8 mouse cellular contexts compared by ENCODE assay signal in the genomic region with DNA sequence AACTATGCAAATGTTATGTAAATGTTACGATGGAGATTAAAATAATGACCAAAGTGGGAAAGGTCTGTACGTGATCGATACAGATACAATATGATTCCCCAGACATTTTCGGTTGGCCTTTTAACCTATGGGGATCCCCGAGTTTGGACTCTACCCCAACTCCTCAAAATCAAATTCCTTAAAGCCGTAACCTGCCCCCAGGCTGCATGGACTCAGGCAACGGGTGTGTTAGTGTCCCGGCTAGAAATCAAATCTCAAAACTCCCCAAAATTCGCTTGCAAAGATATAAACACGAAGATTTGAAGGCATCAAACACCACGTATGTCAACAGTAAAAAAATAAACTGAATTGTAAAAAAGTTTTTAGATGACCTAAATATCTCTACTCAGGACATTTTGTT. TPM values are rescaled to one million over a fixed set of nuclear protein-coding genes. Genes with fewer than 3 reads are reported as not detected.
DNase-seq lines count a peak whose midpoint lies in the region; ATAC-seq and TF ChIP-seq lines count a peak whose summit lies in the region.

No protein-coding gene starts in this region.

- no peak for TF ChIP-seq CTCF in bone marrow macrophage, adult 2 months (IDR thresholded peaks at IDR 0.05; ENCODE audit: low read depth, low read length)

- 35% methylated on average over 11 of the region's 11 CpGs for WGBS in kidney, embryonic 14.5 days
- WGBS in hindbrain, embryonic 13.5 days, result 41% methylated on average over 11 of the region's 11 CpGs
- WGBS in midbrain, embryonic 13.5 days, result 42% methylated on average over 11 of the region's 11 CpGs

- no peak for ATAC-seq in kidney, embryonic 14.5 days (ENCODE audit: low FRiP score, low TSS enrichment)
- ATAC-seq in hindbrain, embryonic 13.5 days (ENCODE audit: low FRiP score), result no peak
- no peak for ATAC-seq in midbrain, embryonic 13.5 days

- H3K27me3 ChIP-seq in kidney, embryonic 14.5 days (ENCODE audit: control insufficient read depth, insufficient read depth, low read length), result no peaks in the 10 kb centered on the region
- no peaks in the 10 kb centered on the region for H3K27me3 ChIP-seq in hindbrain, embryonic 13.5 days
- H3K27me3 ChIP-seq in midbrain, embryonic 13.5 days, result no peaks in the 10 kb centered on the region

- peaks cover 7% of the 10 kb centered on the region; the same call in 1 of the 2 replicates for H3K4me1 ChIP-seq in kidney, embryonic 14.5 days (ENCODE audit: control insufficient read depth, insufficient read depth, low read length)
- peaks cover 4% of the 10 kb centered on the region for H3K4me1 ChIP-seq in bone marrow macrophage, adult 2 months (ENCODE audit: control insufficient read depth, insufficient read depth, low read length)
- H3K4me1 ChIP-seq in hindbrain, embryonic 13.5 days (replicated peaks), result peaks cover 25% of the 10 kb centered on the region
- peaks cover 26% of the 10 kb centered on the region for H3K4me1 ChIP-seq in midbrain, embryonic 13.5 days (replicated peaks)

- H3K9ac ChIP-seq in kidney, embryonic 14.5 days (ENCODE audit: low read depth, low read length), result peak overlapping the region; percentile 94
- peak overlapping the region; percentile 97 for H3K9ac ChIP-seq in hindbrain, embryonic 13.5 days
- peak overlapping the region; percentile 94 for H3K9ac ChIP-seq in midbrain, embryonic 13.5 days (replicated peaks)

- peak overlapping the region; percentile 89; the same call in 1 of the 2 replicates for H3K27ac ChIP-seq in kidney, embryonic 14.5 days (ENCODE audit: low read depth, low read length)
- no peak overlapping the region for H3K27ac ChIP-seq in bone marrow macrophage, adult 2 months (ENCODE audit: insufficient read depth, low read depth, low read length)
- peak overlapping the region; percentile 96 for H3K27ac ChIP-seq in hindbrain, embryonic 13.5 days
- H3K27ac ChIP-seq in midbrain, embryonic 13.5 days, result no peak overlapping the region

- no peak for DNase-seq in kidney, postnatal 14 days
- no peak for DNase-seq in cerebellum, adult 9-11 months
- no peak for DNase-seq in retina, postnatal 1 day
- no peak for DNase-seq in left cerebral cortex, adult 8-10 months (ENCODE audit: low spot score in 2 of 2)

- H3K4me2 ChIP-seq in kidney, embryonic 14.5 days (replicated peaks; ENCODE audit: low read depth, low read length), result peak overlapping the region; percentile 61
- peak overlapping the region; percentile 90 for H3K4me2 ChIP-seq in hindbrain, embryonic 13.5 days
- peak overlapping the region; percentile 95 for H3K4me2 ChIP-seq in midbrain, embryonic 13.5 days (replicated peaks)

- H3K9me3 ChIP-seq in kidney, embryonic 14.5 days (ENCODE audit: control insufficient read depth, low read length), result no peaks in the 10 kb centered on the region
- H3K9me3 ChIP-seq in hindbrain, embryonic 13.5 days, result no peaks in the 10 kb centered on the region
- H3K9me3 ChIP-seq in midbrain, embryonic 13.5 days, result no peaks in the 10 kb centered on the region

- peak overlapping the region; percentile 94 for H3K4me3 ChIP-seq in kidney, embryonic 14.5 days (ENCODE audit: low read length)
- peak overlapping the region; percentile 80 for H3K4me3 ChIP-seq in bone marrow macrophage, adult 2 months (ENCODE audit: insufficient read depth, low read length)
- peak overlapping the region; percentile 100 for H3K4me3 ChIP-seq in hindbrain, embryonic 13.5 days
- peak overlapping the region; percentile 100 for H3K4me3 ChIP-seq in midbrain, embryonic 13.5 days (replicated peaks)

- peaks cover 38% of the 10 kb centered on the region for H3K36me3 ChIP-seq in kidney, embryonic 14.5 days (ENCODE audit: control insufficient read depth, insufficient read depth, low read length)
- peaks cover 40% of the 10 kb centered on the region for H3K36me3 ChIP-seq in hindbrain, embryonic 13.5 days
- H3K36me3 ChIP-seq in midbrain, embryonic 13.5 days, result peaks cover 39% of the 10 kb centered on the region

- no peak for TF ChIP-seq POLR2A in bone marrow macrophage, adult 2 months (IDR thresholded peaks at IDR 0.05; ENCODE audit: borderline replicate concordance, low read depth, low read length)

RNA-seq across cellular contexts. Expression of gene Pih1d2, which starts 1.0 kb away (rescaled TPM):
- 6.1 and 8.1 TPM in 2 replicates for polyA plus RNA-seq in kidney, embryonic 14.5 days (2014; fragmentation: Nextera tagmentation; extraction: Ambion mirVana)
- polyA plus RNA-seq in bone marrow macrophage, adult 2 months (2012; ENCODE audit: insufficient read depth, insufficient read length, missing spikeins), result 0.55 TPM in 1 of 2 replicates, not detected in the other
- 5.7 and 7.5 TPM in 2 replicates for polyA plus RNA-seq in hindbrain, embryonic 13.5 days (2015; fragmentation: Nextera tagmentation; extraction: Ambion mirVana)
- polyA plus RNA-seq in midbrain, embryonic 13.5 days (2015; fragmentation: Nextera tagmentation; extraction: Ambion mirVana), result 5.5 and 6.5 TPM in 2 replicates
- 1 to 10 TPM; 2.3 to 4.4 (median 3.2) TPM for total RNA-seq in left cerebral cortex, adult 8-10 months (2022)

RNA-seq across cellular contexts. Expression of gene Nkapd1, which starts 1.1 kb away (rescaled TPM):
- polyA plus RNA-seq in kidney, embryonic 14.5 days (2014; fragmentation: Nextera tagmentation; extraction: Ambion mirVana), result 28.4 and 28.5 TPM in 2 replicates
- 14.4 and 19.0 TPM in 2 replicates for polyA plus RNA-seq in bone marrow macrophage, adult 2 months (2012; ENCODE audit: insufficient read depth, insufficient read length, missing spikeins)
- polyA plus RNA-seq in hindbrain, embryonic 13.5 days (2015; fragmentation: Nextera tagmentation; extraction: Ambion mirVana), result 24.5 and 25.9 TPM in 2 replicates
- polyA plus RNA-seq in midbrain, embryonic 13.5 days (2015; fragmentation: Nextera tagmentation; extraction: Ambion mirVana), result 23.5 and 23.8 TPM in 2 replicates
- 10 to 100 TPM; 19.5 to 20.4 (median 20.2) TPM for total RNA-seq in left cerebral cortex, adult 8-10 months (2022)

RNA-seq across cellular contexts. Expression of gene Timm8b, which starts 12.5 kb away (rescaled TPM):
- polyA plus RNA-seq in kidney, embryonic 14.5 days (2014; fragmentation: Nextera tagmentation; extraction: Ambion mirVana), result 301 and 415 TPM in 2 replicates
- polyA plus RNA-seq in bone marrow macrophage, adult 2 months (2012; ENCODE audit: insufficient read depth, insufficient read length, missing spikeins), result 56.0 and 61.1 TPM in 2 replicates
- polyA plus RNA-seq in hindbrain, embryonic 13.5 days (2015; fragmentation: Nextera tagmentation; extraction: Ambion mirVana), result 373 and 382 TPM in 2 replicates
- polyA plus RNA-seq in midbrain, embryonic 13.5 days (2015; fragmentation: Nextera tagmentation; extraction: Ambion mirVana), result 386 and 397 TPM in 2 replicates
- 100 to 1,000 TPM; 195 to 210 (median 203) TPM for total RNA-seq in left cerebral cortex, adult 8-10 months (2022)

RNA-seq across cellular contexts. Expression of gene Sdhd, which starts 12.5 kb away (rescaled TPM):
- polyA plus RNA-seq in kidney, embryonic 14.5 days (2014; fragmentation: Nextera tagmentation; extraction: Ambion mirVana), result 365 and 387 TPM in 2 replicates
- polyA plus RNA-seq in bone marrow macrophage, adult 2 months (2012; ENCODE audit: insufficient read depth, insufficient read length, missing spikeins), result 133 and 155 TPM in 2 replicates
- 221 and 228 TPM in 2 replicates for polyA plus RNA-seq in hindbrain, embryonic 13.5 days (2015; fragmentation: Nextera tagmentation; extraction: Ambion mirVana)
- 209 and 210 TPM in 2 replicates for polyA plus RNA-seq in midbrain, embryonic 13.5 days (2015; fragmentation: Nextera tagmentation; extraction: Ambion mirVana)
- total RNA-seq in left cerebral cortex, adult 8-10 months (2022), result 100 to 1,000 TPM; 102 to 113 (median 109) TPM

RNA-seq across cellular contexts. Expression of gene Dlat, which starts 43.4 kb away (rescaled TPM):
- 48.1 and 60.9 TPM in 2 replicates for polyA plus RNA-seq in kidney, embryonic 14.5 days (2014; fragmentation: Nextera tagmentation; extraction: Ambion mirVana)
- polyA plus RNA-seq in bone marrow macrophage, adult 2 months (2012; ENCODE audit: insufficient read depth, insufficient read length, missing spikeins), result 29.3 and 32.1 TPM in 2 replicates
- polyA plus RNA-seq in hindbrain, embryonic 13.5 days (2015; fragmentation: Nextera tagmentation; extraction: Ambion mirVana), result 45.0 and 46.3 TPM in 2 replicates
- 40.9 and 42.1 TPM in 2 replicates for polyA plus RNA-seq in midbrain, embryonic 13.5 days (2015; fragmentation: Nextera tagmentation; extraction: Ambion mirVana)
- 100 to 1,000 TPM; 110 to 123 (median 118) TPM for total RNA-seq in left cerebral cortex, adult 8-10 months (2022)

Comparison
In these comparisons a context has a peak if more than half of its experiments do, and no peak if none do; other contexts are left out.
1. H3K27ac ChIP-seq: peak in kidney, embryonic 14.5 days (single experiment) and hindbrain, embryonic 13.5 days (single experiment); none in bone marrow macrophage, adult 2 months (single experiment) and midbrain, embryonic 13.5 days (single experiment).
2. Peak in every context shown above with its lines, with median percentiles within 50 percentile points of each other: H3K4me2 ChIP-seq, H3K4me3 ChIP-seq and H3K9ac ChIP-seq.